Mouse (Mus musculus) forebrain, embryonic 14.5 days (tissue): ENCODE measurements at regions not wholly inside any gene's neighbourhood (a gene's known extent, or its start where the extent isn't known, plus 50 kb on each side); places are given as distances from the start of the nearest gene placed in this dataset.

Experiments used
- ATAC-seq: fragments of 200-750 bp; cut with Nextera tagmentation; 2 replicates; pipeline ENCODE4 v1.8.0; 2017; ENCODE audit warnings: mild to moderate bottlenecking, moderate library complexity
- DNase-seq: peaks from one replicate; pipeline ENCODE4 v3.0.0-alpha.2; 2015; ENCODE audit warnings: low spot score
- H3K27ac ChIP-seq: fragments of 300-500 bp; sonication (generic); 2 replicates; pipeline ENCODE4 v1.5.1; 2014; ENCODE audit warnings: low read depth, mild to moderate bottlenecking, control low read depth, low read length, moderate library complexity
- H3K27me3 ChIP-seq: fragments of 300-500 bp; sonication (generic); replicated peaks from 2 replicates; pipeline ENCODE4 v1.6.1; 2014; ENCODE audit warnings: low read length, control low read depth, mixed read lengths; ENCODE audit not compliant: control insufficient read depth, insufficient read depth
- H3K36me3 ChIP-seq: fragments of 300-500 bp; sonication (generic); 2 replicates; pipeline ENCODE4 v1.6.1; 2014; ENCODE audit warnings: low read length, control low read depth; ENCODE audit not compliant: control insufficient read depth, insufficient read depth
- H3K4me1 ChIP-seq: fragments of 300-500 bp; sonication (generic); 2 replicates; pipeline ENCODE4 v1.6.1; 2014; ENCODE audit warnings: antibody characterized with exemption, low read length, control low read depth; ENCODE audit not compliant: control insufficient read depth, insufficient read depth
- H3K4me2 ChIP-seq: fragments of 300-500 bp; sonication (generic); 2 replicates; pipeline ENCODE4 v1.6.1; 2014; ENCODE audit warnings: mild to moderate bottlenecking, control low read depth, low read length
- H3K4me3 ChIP-seq: fragments of 300-500 bp; sonication (generic); 2 replicates; pipeline ENCODE4 v1.5.1; 2014; ENCODE audit warnings: low read depth, low read length, control low read depth
- H3K9ac ChIP-seq: fragments of 300-500 bp; sonication (generic); 2 replicates; pipeline ENCODE4 v1.6.1; 2014; ENCODE audit warnings: mild to moderate bottlenecking, low read length, control low read depth, moderate library complexity
- H3K9me3 ChIP-seq: fragments of 300-500 bp; sonication (generic); replicated peaks from 2 replicates; pipeline ENCODE4 v1.6.1; 2016; ENCODE audit warnings: low read length, control low read depth, mixed read lengths; ENCODE audit not compliant: control insufficient read depth
- WGBS: fragments of 180-500 bp; shearing (Covaris S2); extraction: QIAGEN DNeasy Blood & Tissue Kit; methylation state at CpG from one replicate; pipeline ENCODE4 v1.1.7; 2014; 5-methylcytosine and 5-hydroxymethylcytosine counted together

DNA sequence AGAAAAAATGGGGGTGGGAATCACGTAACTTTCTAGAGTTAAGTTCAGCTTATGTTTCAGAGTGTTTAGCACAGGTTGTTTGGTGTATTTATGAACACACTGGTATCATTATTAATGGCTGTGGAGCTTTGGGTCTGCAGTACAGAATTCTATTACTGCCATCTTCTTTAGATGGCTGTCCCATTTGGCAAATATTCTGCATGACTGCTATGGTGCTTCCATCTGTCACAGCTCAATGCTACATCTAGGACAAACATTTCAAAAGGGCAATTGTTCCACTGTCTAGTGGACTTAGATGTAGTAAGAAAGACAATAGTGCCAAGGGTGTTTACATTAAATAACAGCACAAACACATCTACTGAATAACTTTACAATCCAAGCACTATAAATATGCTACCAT, 2536.3 kb downstream of the Pcdh9 start:
- 88% methylated on average over 1 of the region's 1 CpGs for WGBS

DNA sequence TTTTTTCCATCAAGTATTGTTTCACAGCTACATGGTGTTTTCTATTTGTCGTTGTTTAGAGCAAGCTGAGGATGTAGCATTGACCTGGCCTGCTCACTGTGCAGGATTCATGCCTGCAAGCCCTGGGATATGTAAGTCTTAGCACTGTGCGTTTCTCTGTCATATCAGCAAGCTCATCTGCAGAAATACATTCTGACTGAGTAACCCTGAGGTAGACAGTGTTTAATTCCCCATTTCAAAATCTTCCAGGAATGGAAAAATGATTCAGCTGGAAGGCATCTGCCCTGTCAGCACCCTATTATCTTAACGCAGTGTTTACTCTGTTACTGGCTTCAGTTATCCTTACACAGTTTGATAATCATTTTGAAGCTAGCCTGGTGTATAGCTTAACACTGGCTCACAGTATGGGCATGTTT, 2563.8 kb downstream of the Pcdh9 start:
- no peak overlapping the region for H3K27ac ChIP-seq
- ATAC-seq (no peak), DNase-seq (peak; percentile 5)
- WGBS = 77% methylated on average over 3 of the region's 3 CpGs
- H3K4me3 ChIP-seq = no peak overlapping the region
- no peak overlapping the region for H3K9ac ChIP-seq
- H3K36me3 ChIP-seq = no peaks in the 10 kb centered on the region
- H3K9me3 ChIP-seq = no peaks in the 10 kb centered on the region
- no peaks in the 10 kb centered on the region for H3K4me1 ChIP-seq
- no peaks in the 10 kb centered on the region for H3K27me3 ChIP-seq
- H3K4me2 ChIP-seq = no peak overlapping the region

More for the DNA sequence above, 2536.3 kb downstream of the Pcdh9 start:
- Histone ChIP-seq H3K9ac (no peak overlapping the region), H3K4me1 (no peaks in the 10 kb centered on the region), H3K4me3 (no peak overlapping the region), H3K9me3 (no peaks in the 10 kb centered on the region), H3K4me2 (no peak overlapping the region), H3K27me3 (no peaks in the 10 kb centered on the region), H3K27ac (no peak overlapping the region), H3K36me3 (no peaks in the 10 kb centered on the region)
- no peak for DNase-seq
- no peak for ATAC-seq
